Mouse (Mus musculus) liver, postnatal 0 days (tissue): Measurements from ENCODE around the gene Esyt2. TPM values are rescaled to one million over a fixed set of nuclear protein-coding genes. Genes with fewer than 3 reads are reported as not detected.
A peak's percentile ranks its signal among the peaks of the same experiment; 100 is the strongest.

Experiments used
- ATAC-seq: fragments of 200-750 bp; cut with Nextera tagmentation; 2 replicates; pipeline ENCODE4 v1.8.0; 2017; ENCODE audit warnings: mild to moderate bottlenecking, moderate library complexity
- DNase-seq: peaks from one replicate; pipeline ENCODE4 v3.0.0-alpha.2; 2016
- H3K27ac ChIP-seq: fragments of 300-500 bp; sonication (generic); 2 replicates; pipeline ENCODE4 v1.5.1; 2014; ENCODE audit warnings: antibody characterized with exemption, moderate library complexity, mild to moderate bottlenecking, low read depth
- H3K27me3 ChIP-seq: fragments of 300-500 bp; sonication (generic); 2 replicates; pipeline ENCODE4 v1.6.1; 2014; ENCODE audit warnings: low read length, control low read depth, mixed read lengths; ENCODE audit not compliant: insufficient read depth
- H3K36me3 ChIP-seq: fragments of 300-500 bp; sonication (generic); replicated peaks from 2 replicates; pipeline ENCODE4 v1.6.1; 2014; ENCODE audit warnings: mild to moderate bottlenecking, control low read depth, low read length, moderate library complexity, mixed read lengths; ENCODE audit not compliant: insufficient read depth
- H3K4me1 ChIP-seq: fragments of 300-500 bp; sonication (generic); 2 replicates; pipeline ENCODE4 v1.6.1; 2014; ENCODE audit warnings: antibody characterized with exemption, mild to moderate bottlenecking, control low read depth; ENCODE audit not compliant: insufficient read depth
- H3K4me2 ChIP-seq: fragments of 300-500 bp; sonication (generic); 2 replicates; pipeline ENCODE4 v1.6.1; 2014; ENCODE audit warnings: low read depth, mild to moderate bottlenecking, low read length, moderate library complexity, mixed read lengths
- H3K4me3 ChIP-seq: fragments of 300-500 bp; sonication (generic); 2 replicates; pipeline ENCODE4 v1.5.1; 2014; ENCODE audit warnings: low read depth, low read length
- H3K9ac ChIP-seq: fragments of 300-500 bp; sonication (generic); replicated peaks from 2 replicates; pipeline ENCODE4 v1.6.1; 2014; ENCODE audit warnings: mild to moderate bottlenecking, moderate library complexity
- H3K9me3 ChIP-seq: fragments of 300-500 bp; sonication (generic); 2 replicates; pipeline ENCODE4 v1.6.1; 2016; ENCODE audit warnings: mild to moderate bottlenecking, control low read depth, low read length, mixed read lengths
- CTCF ChIP-seq: sonication (generic); IDR thresholded peaks from 2 replicates; pipeline ENCODE4 v1.5.1; 2016; ENCODE audit warnings: antibody characterized with exemption, low read depth
- EP300 ChIP-seq: IDR thresholded peaks from 2 replicates; pipeline ENCODE4 v1.6.1; 2016; ENCODE audit warnings: antibody characterized with exemption, low read depth, mild to moderate bottlenecking
- WGBS: fragments of 180-500 bp; shearing (Covaris S2); extraction: QIAGEN DNeasy Blood & Tissue Kit; methylation state at CpG from one replicate; pipeline ENCODE4 v1.1.7; 2014; ENCODE audit not compliant: insufficient replicate concordance; 5-methylcytosine and 5-hydroxymethylcytosine counted together
- polyA plus RNA-seq: library from polyadenylated mRNA; unstranded; fragments of >200 nt; fragmentation: Nextera tagmentation; extraction: Ambion mirVana; gene quantifications from 2 replicates; pipeline ENCODE4 v1.2.1, GENCODE M21; 2015

Gene Esyt2
- polyA plus RNA-seq, 1 experiment from 2014 or later, result 5.7 TPM

GRCm38 (mm10) chr12:116354694-116355093 is 73.7 kb downstream of the Esyt2 start:
- Histone ChIP-seq H3K36me3 (peaks cover 33% of the 10 kb centered on the region), H3K9ac (no peak overlapping the region), H3K27ac (no peak overlapping the region), H3K9me3 (no peaks in the 10 kb centered on the region), H3K4me1 (no peaks in the 10 kb centered on the region), H3K4me2 (no peak overlapping the region), H3K4me3 (no peak overlapping the region), H3K27me3 (no peaks in the 10 kb centered on the region)
- 78% methylated on average over 3 of the region's 3 CpGs for WGBS
- DNase-seq (no peak), ATAC-seq (peak; percentile 59)
- TF ChIP-seq EP300 (no peak), CTCF (no peak)

GRCm38 (mm10) chr12:116362091-116362490 is 81.1 kb downstream of the Esyt2 start:
- ATAC-seq, result no peak
- H3K4me3 ChIP-seq, result no peak overlapping the region
- DNase-seq, result no peak
- TF ChIP-seq EP300 (no peak), CTCF (no peak)
- no peak overlapping the region for H3K9ac ChIP-seq
- H3K4me2 ChIP-seq, result no peak overlapping the region
- H3K4me1 ChIP-seq, result no peaks in the 10 kb centered on the region
- H3K27me3 ChIP-seq, result no peaks in the 10 kb centered on the region
- H3K9me3 ChIP-seq, result no peaks in the 10 kb centered on the region
- H3K27ac ChIP-seq, result no peak overlapping the region
- H3K36me3 ChIP-seq, result peaks cover 37% of the 10 kb centered on the region

- no peaks in the 10 kb centered on the region for H3K9me3 ChIP-seq
- H3K4me3 ChIP-seq, result no peak overlapping the region
- TF ChIP-seq CTCF (no peak), EP300 (no peak)
- 88% methylated on average over 3 of the region's 3 CpGs for WGBS
- DNase-seq (no peak), ATAC-seq (no peak)
- H3K27me3 ChIP-seq, result no peaks in the 10 kb centered on the region
- no peak overlapping the region for H3K4me2 ChIP-seq
- H3K4me1 ChIP-seq, result no peaks in the 10 kb centered on the region
- peaks cover 55% of the 10 kb centered on the region for H3K36me3 ChIP-seq
- no peak overlapping the region for H3K9ac ChIP-seq
- H3K27ac ChIP-seq, result no peak overlapping the region
Observed at GRCm38 (mm10) chr12:116366900-116367299, 85.9 kb downstream of the Esyt2 start.

- Histone ChIP-seq H3K4me3 (no peak overlapping the region), H3K9ac (no peak overlapping the region), H3K4me1 (no peaks in the 10 kb centered on the region), H3K27me3 (no peaks in the 10 kb centered on the region), H3K9me3 (no peaks in the 10 kb centered on the region), H3K4me2 (no peak overlapping the region), H3K36me3 (peaks cover 55% of the 10 kb centered on the region), H3K27ac (no peak overlapping the region)
- WGBS, result 88% methylated on average over 2 of the region's 2 CpGs
- ATAC-seq, result no peak
- no peak for TF ChIP-seq CTCF
- no peak for TF ChIP-seq EP300
- no peak for DNase-seq
Observed at GRCm38 (mm10) chr12:116367346-116367745, 86.3 kb downstream of the Esyt2 start.

GRCm38 (mm10) chr12:116368857-116369256 is 87.9 kb downstream of the Esyt2 start:
- TF ChIP-seq EP300 (no peak), CTCF (no peak)
- Histone ChIP-seq H3K4me3 (no peak overlapping the region), H3K27me3 (no peaks in the 10 kb centered on the region), H3K9me3 (no peaks in the 10 kb centered on the region), H3K36me3 (peaks cover 52% of the 10 kb centered on the region), H3K27ac (no peak overlapping the region), H3K4me2 (no peak overlapping the region), H3K9ac (no peak overlapping the region), H3K4me1 (no peaks in the 10 kb centered on the region)
- DNase-seq, result no peak
- no peak for ATAC-seq
- WGBS, result 76% methylated on average over 2 of the region's 2 CpGs

GRCm38 (mm10) chr12:116383101-116383500 is 102.1 kb downstream of the Esyt2 start:
- H3K4me1 ChIP-seq, result no peaks in the 10 kb centered on the region
- DNase-seq, result no peak
- no peak for ATAC-seq
- H3K9me3 ChIP-seq, result no peaks in the 10 kb centered on the region
- WGBS, result 71% methylated on average over 2 of the region's 2 CpGs
- 0 out of 2 replicates have a peak, but pooled peaks cover 3% of the 10 kb centered on the region for H3K36me3 ChIP-seq
- H3K27me3 ChIP-seq, result no peaks in the 10 kb centered on the region
- H3K4me2 ChIP-seq, result no peak overlapping the region
- H3K27ac ChIP-seq, result no peak overlapping the region
- H3K9ac ChIP-seq, result no peak overlapping the region
- TF ChIP-seq EP300 (no peak), CTCF (no peak)
- H3K4me3 ChIP-seq, result no peak overlapping the region

- Histone ChIP-seq H3K9ac (no peak overlapping the region), H3K27ac (no peak overlapping the region), H3K9me3 (no peaks in the 10 kb centered on the region), H3K4me1 (no peaks in the 10 kb centered on the region), H3K27me3 (no peaks in the 10 kb centered on the region), H3K4me3 (no peak overlapping the region), H3K36me3 (0 out of 2 replicates have a peak, but pooled peaks cover 3% of the 10 kb centered on the region), H3K4me2 (no peak overlapping the region)
- DNase-seq (no peak), ATAC-seq (no peak)
- TF ChIP-seq EP300 (no peak), CTCF (no peak)
Observed at GRCm38 (mm10) chr12:116383995-116384394, 103.0 kb downstream of the Esyt2 start.
